Mouse (Mus musculus): Measurements from ENCODE around the gene Spag4. TPM values are rescaled to one million over a fixed set of nuclear protein-coding genes. Genes with fewer than 3 reads are reported as not detected.

Gene Spag4
- polyA plus RNA-seq (2015; fragmentation: Nextera tagmentation; extraction: Ambion mirVana): 2.2 and 2.7 TPM in 2 replicates

- peaks cover 13% of the 10 kb centered on the region for H3K4me1 ChIP-seq
- H3K36me3 ChIP-seq: peaks cover 22% of the 10 kb centered on the region
- no peaks in the 10 kb centered on the region for H3K27me3 ChIP-seq
- peak within 1 kb of the TSS; percentile 72 for H3K27ac ChIP-seq
- ATAC-seq (ENCODE audit: insufficient number of reproducible peaks, low FRiP score, low TSS enrichment, low read depth): peak; percentile 50
- H3K4me3 ChIP-seq: peak within 1 kb of the TSS; percentile 75
- H3K9me3 ChIP-seq: no peaks in the 10 kb centered on the region
- under 1% methylated on average over 76 of the region's 81 CpGs for WGBS
- H3K4me2 ChIP-seq: peak within 1 kb of the TSS; percentile 95
- H3K9ac ChIP-seq: peak within 1 kb of the TSS; percentile 65
Observed at GRCm38 (mm10) chr2:156065099-156066041, at the start of gene Spag4. Gene Spag4 (plus strand): TSS chr2:156065175.

- Histone ChIP-seq H3K4me1 (no peaks in the 10 kb centered on the region), H3K36me3 (peaks cover 68% of the 10 kb centered on the region), H3K9ac (no peak overlapping the region), H3K27me3 (no peaks in the 10 kb centered on the region), H3K9me3 (no peaks in the 10 kb centered on the region), H3K27ac (no peak overlapping the region), H3K4me2 (no peak overlapping the region), H3K4me3 (no peak overlapping the region)
- no peak for ATAC-seq (ENCODE audit: insufficient number of reproducible peaks, low FRiP score, low TSS enrichment, low read depth)
- WGBS: 88% methylated on average over 3 of the region's 3 CpGs
Observed at GRCm38 (mm10) chr2:156018106-156018505, 46.9 kb upstream of the Spag4 start.

GRCm38 (mm10) chr2:156021219-156021618, 43.8 kb upstream of the Spag4 start:
- H3K27me3 ChIP-seq: no peaks in the 10 kb centered on the region
- H3K4me3 ChIP-seq: no peak overlapping the region
- H3K9ac ChIP-seq: no peak overlapping the region
- no peak for ATAC-seq (ENCODE audit: insufficient number of reproducible peaks, low FRiP score, low TSS enrichment, low read depth)
- H3K36me3 ChIP-seq: peaks cover 37% of the 10 kb centered on the region
- 89% methylated on average over 8 of the region's 8 CpGs for WGBS
- no peaks in the 10 kb centered on the region for H3K4me1 ChIP-seq
- no peak overlapping the region for H3K27ac ChIP-seq
- no peak overlapping the region for H3K4me2 ChIP-seq
- no peaks in the 10 kb centered on the region for H3K9me3 ChIP-seq

- Histone ChIP-seq H3K27ac (no peak overlapping the region), H3K36me3 (peaks cover 32% of the 10 kb centered on the region), H3K27me3 (no peaks in the 10 kb centered on the region), H3K9ac (no peak overlapping the region), H3K9me3 (no peaks in the 10 kb centered on the region), H3K4me1 (no peaks in the 10 kb centered on the region), H3K4me3 (no peak overlapping the region), H3K4me2 (no peak overlapping the region)
- WGBS: 81% methylated on average over 2 of the region's 2 CpGs
- ATAC-seq (ENCODE audit: insufficient number of reproducible peaks, low FRiP score, low TSS enrichment, low read depth): no peak
Observed at GRCm38 (mm10) chr2:156021765-156022164, 43.2 kb upstream of the Spag4 start.

GRCm38 (mm10) chr2:156025482-156025881, 39.5 kb upstream of the Spag4 start:
- ATAC-seq (ENCODE audit: insufficient number of reproducible peaks, low FRiP score, low TSS enrichment, low read depth): no peak
- no peak overlapping the region for H3K9ac ChIP-seq
- no peaks in the 10 kb centered on the region for H3K27me3 ChIP-seq
- H3K27ac ChIP-seq: no peak overlapping the region
- H3K36me3 ChIP-seq: no peaks in the 10 kb centered on the region
- H3K9me3 ChIP-seq: no peaks in the 10 kb centered on the region
- no peak overlapping the region for H3K4me3 ChIP-seq
- no peaks in the 10 kb centered on the region for H3K4me1 ChIP-seq
- H3K4me2 ChIP-seq: no peak overlapping the region

- 91% methylated on average over 3 of the region's 3 CpGs for WGBS
- Histone ChIP-seq H3K9me3 (no peaks in the 10 kb centered on the region), H3K4me1 (no peaks in the 10 kb centered on the region), H3K4me3 (no peak overlapping the region), H3K4me2 (no peak overlapping the region), H3K9ac (no peak overlapping the region), H3K27ac (no peak overlapping the region), H3K36me3 (no peaks in the 10 kb centered on the region), H3K27me3 (no peaks in the 10 kb centered on the region)
- ATAC-seq (ENCODE audit: insufficient number of reproducible peaks, low FRiP score, low TSS enrichment, low read depth): no peak
Observed at GRCm38 (mm10) chr2:156039390-156039789, 25.6 kb upstream of the Spag4 start.

- Histone ChIP-seq H3K4me1 (peaks cover 2% of the 10 kb centered on the region; the same call in 1 of the 2 replicates), H3K9me3 (no peaks in the 10 kb centered on the region), H3K4me3 (no peak overlapping the region), H3K27ac (no peak overlapping the region), H3K36me3 (no peaks in the 10 kb centered on the region), H3K9ac (no peak overlapping the region), H3K27me3 (peaks cover 13% of the 10 kb centered on the region), H3K4me2 (no peak overlapping the region)
- no peak for ATAC-seq (ENCODE audit: insufficient number of reproducible peaks, low FRiP score, low TSS enrichment, low read depth)
- WGBS: 80% methylated on average over 8 of the region's 8 CpGs
Observed at GRCm38 (mm10) chr2:156042903-156043302, 22.1 kb upstream of the Spag4 start.

GRCm38 (mm10) chr2:156047929-156048328, 17.0 kb upstream of the Spag4 start:
- H3K27ac ChIP-seq: no peak overlapping the region
- H3K9ac ChIP-seq: no peak overlapping the region
- no peaks in the 10 kb centered on the region for H3K36me3 ChIP-seq
- peak overlapping the region; percentile 33 for H3K4me2 ChIP-seq
- peaks cover 4% of the 10 kb centered on the region; the same call in 1 of the 2 replicates for H3K4me1 ChIP-seq
- no peak for ATAC-seq (ENCODE audit: insufficient number of reproducible peaks, low FRiP score, low TSS enrichment, low read depth)
- WGBS: 7% methylated on average over 19 of the region's 19 CpGs
- H3K27me3 ChIP-seq: peaks cover 13% of the 10 kb centered on the region
- no peaks in the 10 kb centered on the region for H3K9me3 ChIP-seq
- 0 out of 2 replicates have a peak overlapping the region, but pooled peaks have one; percentile 8 for H3K4me3 ChIP-seq

GRCm38 (mm10) chr2:156052816-156053215, 12.2 kb upstream of the Spag4 start, which contains the start of gene Fer1l4:
Gene Fer1l4 (minus strand): TSS chr2:156052947.
- Histone ChIP-seq H3K4me1 (peaks cover 3% of the 10 kb centered on the region; the same call in 1 of the 2 replicates), H3K4me3 (no peak within 1 kb of the TSS), H3K36me3 (no peaks in the 10 kb centered on the region), H3K9me3 (no peaks in the 10 kb centered on the region), H3K9ac (no peak within 1 kb of the TSS), H3K4me2 (no peak within 1 kb of the TSS), H3K27me3 (0 out of 2 replicates have a peak, but pooled peaks cover under 1% of the 10 kb centered on the region), H3K27ac (no peak within 1 kb of the TSS)
- ATAC-seq (ENCODE audit: insufficient number of reproducible peaks, low FRiP score, low TSS enrichment, low read depth): no peak
- WGBS: 75% methylated on average over 9 of the region's 9 CpGs

GRCm38 (mm10) chr2:156066126-156066525, 1.2 kb downstream of the Spag4 start:
- ATAC-seq (ENCODE audit: insufficient number of reproducible peaks, low FRiP score, low TSS enrichment, low read depth): no peak
- 0 out of 2 replicates have a peak overlapping the region, but pooled peaks have one; percentile 65 for H3K9ac ChIP-seq
- peaks cover 29% of the 10 kb centered on the region for H3K36me3 ChIP-seq
- H3K27me3 ChIP-seq: no peaks in the 10 kb centered on the region
- H3K4me3 ChIP-seq: peak overlapping the region; percentile 75
- H3K4me2 ChIP-seq: peak overlapping the region; percentile 95
- H3K27ac ChIP-seq: 0 out of 2 replicates have a peak overlapping the region, but pooled peaks have one; percentile 27
- H3K4me1 ChIP-seq: peaks cover 13% of the 10 kb centered on the region
- WGBS: 30% methylated on average over 10 of the region's 10 CpGs
- H3K9me3 ChIP-seq: no peaks in the 10 kb centered on the region

- no peak for ATAC-seq (ENCODE audit: insufficient number of reproducible peaks, low FRiP score, low TSS enrichment, low read depth)
- peaks cover 45% of the 10 kb centered on the region for H3K36me3 ChIP-seq
- H3K9me3 ChIP-seq: no peaks in the 10 kb centered on the region
Observed at GRCm38 (mm10) chr2:156067916-156068315, 2.9 kb downstream of the Spag4 start.

GRCm38 (mm10) chr2:156071236-156071635, 6.3 kb downstream of the Spag4 start:
- Histone ChIP-seq H3K36me3 (peaks cover 77% of the 10 kb centered on the region), H3K4me1 (peaks cover 3% of the 10 kb centered on the region), H3K27me3 (no peaks in the 10 kb centered on the region), H3K9me3 (no peaks in the 10 kb centered on the region), H3K4me3 (no peak overlapping the region), H3K4me2 (no peak overlapping the region), H3K27ac (no peak overlapping the region), H3K9ac (no peak overlapping the region)
- WGBS: 94% methylated on average over 10 of the region's 10 CpGs
- ATAC-seq (ENCODE audit: insufficient number of reproducible peaks, low FRiP score, low TSS enrichment, low read depth): no peak

More at GRCm38 (mm10) chr2:156067916-156068315, 2.9 kb downstream of the Spag4 start:
- Histone ChIP-seq H3K9ac (no peak overlapping the region), H3K27ac (no peak overlapping the region), H3K4me1 (peaks cover 13% of the 10 kb centered on the region), H3K4me2 (no peak overlapping the region), H3K4me3 (no peak overlapping the region), H3K27me3 (no peaks in the 10 kb centered on the region)
- 88% methylated on average over 10 of the region's 10 CpGs for WGBS
